Mouse (Mus musculus) left cerebral cortex, adult 2 months (tissue): ENCODE measurements around the gene Lnpep. TPM values are rescaled to one million over a fixed set of nuclear protein-coding genes. Genes with fewer than 3 reads are reported as not detected.
"Not testable (repeated sequence)": the region's sequence is repeated elsewhere in the genome, so short reads cannot be mapped to it uniquely, and the experiment has no call there.

ENCODE experiments used
- DNase-seq, 2 experiments: peaks; one replicate each; pipeline ENCODE4 v3.0.0; 2021 to 2022; ENCODE audit warnings: low spot score in 2 of 2, mixed read lengths in 1 of 2; ENCODE audit errors: extremely low spot score in 1 of 2
- H3K27ac ChIP-seq: fragments of 200-600 bp; 2 replicates; pipeline ENCODE4 v1.8.1; 2022
- H3K4me3 ChIP-seq: fragments of 200-600 bp; 2 replicates; pipeline ENCODE4 v1.8.1; 2022
- CTCF ChIP-seq: fragments of 200-600 bp; IDR thresholded peaks from 2 replicates; pipeline ENCODE4 v1.8.1; 2022; ENCODE audit warnings: antibody characterized with exemption, mild to moderate bottlenecking, moderate library complexity
- intact Hi-C: fragments of 180-260 bp; cut with DNase I; formaldehyde crosslinking; loops from one replicate; pipeline ENCODE4 v1.15.1; 2025
- total RNA-seq, 2 experiments: library from RNA; stranded (reverse); gene quantifications; 2 replicates each; pipeline ENCODE4 v1.2.3; 2021

Gene Lnpep
- total RNA-seq, 2 experiments from 2014 or later = 101 to 126 TPM

GRCm38 (mm10) chr17:17567071-17567470 lies 57.8 kb downstream of the Lnpep start:
- H3K4me3 ChIP-seq = no peak overlapping the region
- intact Hi-C loops = loop anchor here (10.0 kb wide), 1 partner anchor 172 kb away; no protein-coding TSS in a partner anchor
- no peak for DNase-seq
- H3K27ac ChIP-seq = no peak overlapping the region
- peak; percentile 79 for TF ChIP-seq CTCF

GRCm38 (mm10) chr17:17548958-17549357 lies 75.9 kb downstream of the Lnpep start:
- no peak for TF ChIP-seq CTCF
- intact Hi-C loops = no loop called here
- Histone ChIP-seq H3K4me3 (no peak overlapping the region), H3K27ac (no peak overlapping the region)
- DNase-seq = no peak

- intact Hi-C loops = no loop called here
- DNase-seq = no peak
Measured at GRCm38 (mm10) chr17:17531338-17531737, 93.5 kb downstream of the Lnpep start.

GRCm38 (mm10) chr17:17516384-17517016 lies 108.3 kb downstream of the Lnpep start:
- DNase-seq = no peak
- no peak overlapping the region for H3K4me3 ChIP-seq
- TF ChIP-seq CTCF = no peak
- intact Hi-C loops = no loop called here
- H3K27ac ChIP-seq = no peak overlapping the region

More at GRCm38 (mm10) chr17:17531338-17531737, 93.5 kb downstream of the Lnpep start:
- no peak for TF ChIP-seq CTCF
- no peak overlapping the region for H3K4me3 ChIP-seq
- no peak overlapping the region for H3K27ac ChIP-seq

- intact Hi-C loops = no loop called here
- no peak for DNase-seq
- Histone ChIP-seq H3K4me3 (no peak overlapping the region), H3K27ac (no peak overlapping the region)
- no peak for TF ChIP-seq CTCF
Measured at GRCm38 (mm10) chr17:17506677-17507076, 118.2 kb downstream of the Lnpep start.

GRCm38 (mm10) chr17:17499278-17499677 lies 125.6 kb downstream of the Lnpep start:
- Histone ChIP-seq H3K27ac (peak overlapping the region; percentile 28; the same call in 1 of the 2 replicates), H3K4me3 (no peak overlapping the region)
- no peak for TF ChIP-seq CTCF
- DNase-seq = no peak
- intact Hi-C loops = loop anchor here (5.0 kb wide), 1 partner anchor 97 kb away; the partner anchor contains the start of gene Lix1

GRCm38 (mm10) chr17:17498848-17499247 lies 126.0 kb downstream of the Lnpep start:
- TF ChIP-seq CTCF = no peak
- DNase-seq = no peak
- Histone ChIP-seq H3K27ac (peak overlapping the region; percentile 28; the same call in 1 of the 2 replicates), H3K4me3 (no peak overlapping the region)
- intact Hi-C loops = loop anchor here (5.0 kb wide), 1 partner anchor 97 kb away; the partner anchor contains the start of gene Lix1

- intact Hi-C loops = loop anchor here (5.0 kb wide), 1 partner anchor 94 kb away; the partner anchor contains the start of gene Lix1
- no peak for TF ChIP-seq CTCF
- H3K27ac ChIP-seq = no peak overlapping the region
- H3K4me3 ChIP-seq = no peak overlapping the region
- DNase-seq = no peak
Measured at GRCm38 (mm10) chr17:17496730-17497129, 128.1 kb downstream of the Lnpep start.

GRCm38 (mm10) chr17:17496234-17496633 lies 128.6 kb downstream of the Lnpep start:
- not testable (repeated sequence) for DNase-seq, H3K27ac ChIP-seq, H3K4me3 ChIP-seq
- intact Hi-C loops = loop anchor here (5.0 kb wide), 1 partner anchor 94 kb away; the partner anchor contains the start of gene Lix1

- no peak for DNase-seq
- H3K27ac ChIP-seq = no peak overlapping the region
- intact Hi-C loops = no loop called here
- no peak for TF ChIP-seq CTCF
- H3K4me3 ChIP-seq = no peak overlapping the region
Measured at GRCm38 (mm10) chr17:17492116-17492515, 132.7 kb downstream of the Lnpep start.

- no peak overlapping the region for H3K4me3 ChIP-seq
- no peak overlapping the region for H3K27ac ChIP-seq
- no peak for TF ChIP-seq CTCF
- intact Hi-C loops = no loop called here
- no peak for DNase-seq
Measured at GRCm38 (mm10) chr17:17491622-17492001, 133.2 kb downstream of the Lnpep start.

GRCm38 (mm10) chr17:17490820-17491621 lies 133.8 kb downstream of the Lnpep start:
- intact Hi-C loops = no loop called here
- no peak for DNase-seq
- no peak for TF ChIP-seq CTCF
- Histone ChIP-seq H3K4me3 (no peak overlapping the region), H3K27ac (no peak overlapping the region)
